Mouse (Mus musculus) forebrain, embryonic 11.5 days (tissue): Measurements from ENCODE around the gene Ttll9. TPM values are rescaled to one million over a fixed set of nuclear protein-coding genes. Genes with fewer than 3 reads are reported as not detected.

Experiments used
- ATAC-seq: fragments of 200-750 bp; cut with Nextera tagmentation; replicated peaks from 2 replicates; pipeline ENCODE4 v1.8.0; 2017; ENCODE audit warnings: moderate TSS enrichment; ENCODE audit not compliant: low FRiP score
- DNase-seq: peaks from one replicate; pipeline ENCODE4 v3.0.0-alpha.2; 2017; ENCODE audit warnings: low spot score
- H3K27ac ChIP-seq: fragments of 300-500 bp; sonication (generic); 2 replicates; pipeline ENCODE4 v1.5.1; 2014; ENCODE audit warnings: low read depth, low read length
- H3K27me3 ChIP-seq: fragments of 300-500 bp; sonication (generic); 2 replicates; pipeline ENCODE4 v1.6.1; 2014; ENCODE audit warnings: mild to moderate bottlenecking, low read length, mixed read lengths; ENCODE audit not compliant: control insufficient read depth, insufficient read depth
- H3K36me3 ChIP-seq: fragments of 300-500 bp; sonication (generic); 2 replicates; pipeline ENCODE4 v1.6.1; 2014; ENCODE audit warnings: mild to moderate bottlenecking, low read length, moderate library complexity, mixed read lengths; ENCODE audit not compliant: control insufficient read depth, insufficient read depth
- H3K4me1 ChIP-seq: fragments of 300-500 bp; sonication (generic); replicated peaks from 2 replicates; pipeline ENCODE4 v1.6.1; 2014; ENCODE audit warnings: low read length, mixed read lengths; ENCODE audit not compliant: control insufficient read depth, insufficient read depth
- H3K4me2 ChIP-seq: fragments of 300-500 bp; sonication (generic); 2 replicates; pipeline ENCODE4 v1.6.1; 2014; ENCODE audit warnings: low read depth, mild to moderate bottlenecking, low read length, moderate library complexity, mixed read lengths; ENCODE audit not compliant: severe bottlenecking
- H3K4me3 ChIP-seq: fragments of 300-500 bp; sonication (generic); 2 replicates; pipeline ENCODE4 v1.5.1; 2014; ENCODE audit warnings: low read depth, low read length
- H3K9ac ChIP-seq: fragments of 300-500 bp; sonication (generic); 2 replicates; pipeline ENCODE4 v1.6.1; 2014; ENCODE audit warnings: low read length
- H3K9me3 ChIP-seq: fragments of 300-500 bp; sonication (generic); 2 replicates; pipeline ENCODE4 v1.6.1; 2016; ENCODE audit warnings: low read length, mixed read lengths; ENCODE audit not compliant: control insufficient read depth
- WGBS: fragments of 180-500 bp; shearing (Covaris S2); extraction: QIAGEN DNeasy Blood & Tissue Kit; methylation state at CpG from one replicate; pipeline ENCODE4 v1.1.7; 2014; 5-methylcytosine and 5-hydroxymethylcytosine counted together
- polyA plus RNA-seq: library from polyadenylated mRNA; unstranded; fragments of >200 nt; fragmentation: Nextera tagmentation; extraction: Ambion mirVana; gene quantifications from 2 replicates; pipeline ENCODE4 v1.2.1, GENCODE M21; 2014

The Ttll9 gene
- polyA plus RNA-seq, 1 experiment from 2014 or later = 1.5 TPM

DNA sequence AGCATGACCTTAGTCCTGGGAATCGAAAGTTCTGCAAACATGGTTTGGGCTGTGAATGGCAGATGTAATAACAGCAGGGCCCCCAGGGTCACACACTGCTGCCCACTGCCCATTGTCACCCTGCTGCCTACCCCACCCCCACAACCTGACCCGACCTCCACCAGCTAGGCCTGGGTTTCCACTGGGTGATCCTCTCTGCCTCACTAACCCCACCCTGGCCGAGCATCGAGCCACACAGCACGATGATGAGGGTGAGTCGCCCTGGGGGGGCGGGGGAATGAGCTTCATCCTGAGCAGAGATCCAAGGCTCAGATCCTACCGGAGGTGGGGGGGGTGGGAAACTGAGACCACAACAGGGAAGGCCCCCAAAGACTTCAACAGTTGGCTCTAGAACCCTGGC is 38.2 kb upstream of the Ttll9 start:
- DNase-seq = no peak
- Histone ChIP-seq H3K4me3 (no peak overlapping the region), H3K9ac (no peak overlapping the region), H3K36me3 (no peaks in the 10 kb centered on the region), H3K4me1 (0 out of 2 replicates have a peak, but pooled peaks cover 2% of the 10 kb centered on the region), H3K4me2 (no peak overlapping the region), H3K27ac (no peak overlapping the region), H3K9me3 (no peaks in the 10 kb centered on the region), H3K27me3 (no peaks in the 10 kb centered on the region)
- 61% methylated on average over 8 of the region's 8 CpGs for WGBS
- no peak for ATAC-seq

DNA sequence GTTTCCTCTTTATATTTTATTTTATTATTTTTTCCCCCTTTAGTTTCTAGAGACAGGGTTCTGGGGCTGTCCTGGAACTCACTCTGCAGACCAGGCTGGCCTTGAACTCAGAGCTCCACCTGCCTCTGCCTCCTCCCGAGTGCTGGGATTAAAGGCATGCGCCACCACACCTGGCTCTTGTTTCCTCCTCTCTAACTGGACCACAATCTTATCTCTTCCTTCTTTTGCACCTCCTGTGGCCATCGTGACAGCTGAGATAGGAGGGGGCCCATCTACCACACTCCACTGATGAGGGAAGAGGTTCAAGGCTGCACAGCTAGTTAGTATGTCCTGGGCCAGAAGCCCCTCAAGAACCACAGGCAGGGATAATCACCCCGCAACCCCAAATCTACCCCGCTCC is 37.7 kb upstream of the Ttll9 start:
- Histone ChIP-seq H3K9me3 (no peaks in the 10 kb centered on the region), H3K4me2 (no peak overlapping the region), H3K27ac (no peak overlapping the region), H3K4me3 (no peak overlapping the region), H3K36me3 (no peaks in the 10 kb centered on the region), H3K4me1 (0 out of 2 replicates have a peak, but pooled peaks cover 2% of the 10 kb centered on the region), H3K9ac (no peak overlapping the region), H3K27me3 (no peaks in the 10 kb centered on the region)
- no peak for ATAC-seq
- 86% methylated on average over 5 of the region's 5 CpGs for WGBS
- DNase-seq = no peak

DNA sequence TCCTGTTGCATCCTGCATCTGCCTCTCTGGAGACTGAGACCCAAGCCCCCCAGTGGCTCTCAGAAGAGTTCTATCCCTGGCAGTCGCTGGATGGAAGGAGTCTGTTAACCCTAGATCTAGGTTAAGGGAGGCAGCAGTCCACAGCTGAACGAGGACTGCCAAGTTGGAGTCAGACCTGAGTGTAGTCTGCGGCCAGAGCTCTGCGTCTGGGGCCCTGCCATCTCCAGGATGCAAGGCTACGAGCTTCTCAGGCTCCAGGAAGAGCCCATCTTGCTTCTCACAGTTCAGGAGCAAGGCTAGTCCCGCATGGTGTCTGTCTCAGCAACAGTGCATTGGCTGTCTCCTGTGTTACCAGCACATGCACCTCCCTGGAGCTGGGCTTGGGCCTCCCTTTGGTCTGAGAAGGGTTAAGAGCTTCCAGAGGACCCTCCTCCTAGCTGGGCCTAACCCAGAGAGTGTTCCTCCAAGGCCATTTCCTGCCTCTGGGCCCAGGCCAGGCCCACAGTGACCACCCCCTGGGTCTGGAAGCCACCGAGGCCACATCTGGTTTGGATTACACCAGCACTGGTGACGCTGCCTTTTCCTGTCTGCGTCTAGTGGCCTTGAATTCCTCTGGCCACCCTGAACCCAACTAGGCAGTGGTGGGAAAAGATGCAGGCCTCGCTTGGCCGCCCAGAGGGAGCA is 37.0 kb upstream of the Ttll9 start:
- DNase-seq (no peak), ATAC-seq (no peak)
- Histone ChIP-seq H3K4me1 (0 out of 2 replicates have a peak, but pooled peaks cover 2% of the 10 kb centered on the region), H3K36me3 (no peaks in the 10 kb centered on the region), H3K9me3 (no peaks in the 10 kb centered on the region), H3K4me2 (no peak overlapping the region), H3K4me3 (no peak overlapping the region), H3K9ac (no peak overlapping the region), H3K27me3 (no peaks in the 10 kb centered on the region), H3K27ac (no peak overlapping the region)
- 69% methylated on average over 11 of the region's 11 CpGs for WGBS

GRCm38 (mm10) chr2:152926896-152927295 is 35.4 kb upstream of the Ttll9 start:
- Histone ChIP-seq H3K4me3 (no peak overlapping the region), H3K4me1 (0 out of 2 replicates have a peak, but pooled peaks cover 2% of the 10 kb centered on the region), H3K9me3 (no peaks in the 10 kb centered on the region), H3K4me2 (no peak overlapping the region), H3K9ac (no peak overlapping the region), H3K27ac (no peak overlapping the region), H3K36me3 (no peaks in the 10 kb centered on the region), H3K27me3 (no peaks in the 10 kb centered on the region)
- WGBS = 82% methylated on average over 9 of the region's 9 CpGs
- no peak for DNase-seq
- no peak for ATAC-seq

- Histone ChIP-seq H3K4me3 (no peak overlapping the region), H3K27ac (no peak overlapping the region), H3K27me3 (no peaks in the 10 kb centered on the region), H3K36me3 (no peaks in the 10 kb centered on the region), H3K4me1 (no peaks in the 10 kb centered on the region), H3K4me2 (no peak overlapping the region), H3K9ac (no peak overlapping the region), H3K9me3 (no peaks in the 10 kb centered on the region)
- DNase-seq (no peak), ATAC-seq (no peak)
- WGBS = 76% methylated on average over 5 of the region's 5 CpGs
Measured at GRCm38 (mm10) chr2:152927371-152927770, 34.9 kb upstream of the Ttll9 start.

- Histone ChIP-seq H3K27me3 (no peaks in the 10 kb centered on the region), H3K27ac (no peak overlapping the region), H3K4me3 (no peak overlapping the region), H3K9ac (no peak overlapping the region), H3K4me1 (no peaks in the 10 kb centered on the region), H3K9me3 (no peaks in the 10 kb centered on the region), H3K4me2 (no peak overlapping the region), H3K36me3 (no peaks in the 10 kb centered on the region)
- DNase-seq (no peak), ATAC-seq (no peak)
- WGBS = 49% methylated on average over 14 of the region's 14 CpGs
Measured at GRCm38 (mm10) chr2:152928219-152928987, 33.9 kb upstream of the Ttll9 start.

DNA sequence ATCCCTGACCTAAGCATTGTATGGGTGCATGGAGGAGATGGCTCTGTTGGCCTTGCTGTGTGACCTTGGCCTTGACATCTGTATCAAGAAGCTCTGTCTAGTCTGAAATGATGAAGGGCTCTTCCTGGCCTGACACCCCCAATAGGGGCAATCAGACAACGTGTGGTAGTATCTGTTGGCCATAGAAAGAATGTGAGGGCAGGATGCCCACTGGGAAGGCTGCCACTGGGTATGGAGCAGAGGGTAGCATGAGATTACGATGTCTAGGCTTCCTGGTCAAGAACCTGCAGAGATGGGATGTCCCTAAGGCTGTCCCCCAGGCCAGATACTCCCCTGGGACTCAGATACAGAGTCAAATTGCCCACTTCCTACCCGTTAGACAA is 33.3 kb upstream of the Ttll9 start:
- H3K27ac ChIP-seq = no peak overlapping the region
- no peak overlapping the region for H3K4me3 ChIP-seq
- ATAC-seq = no peak
- H3K4me2 ChIP-seq = no peak overlapping the region
- H3K36me3 ChIP-seq = no peaks in the 10 kb centered on the region
- WGBS = 66% methylated on average over 3 of the region's 3 CpGs
- no peaks in the 10 kb centered on the region for H3K4me1 ChIP-seq
- no peaks in the 10 kb centered on the region for H3K9me3 ChIP-seq
- no peak for DNase-seq
- H3K27me3 ChIP-seq = no peaks in the 10 kb centered on the region
- H3K9ac ChIP-seq = no peak overlapping the region

- H3K36me3 ChIP-seq = no peaks in the 10 kb centered on the region
- ATAC-seq = no peak
- no peak for DNase-seq
- H3K27ac ChIP-seq = no peak overlapping the region
- no peak overlapping the region for H3K4me2 ChIP-seq
- H3K4me3 ChIP-seq = no peak overlapping the region
- H3K9ac ChIP-seq = no peak overlapping the region
- H3K9me3 ChIP-seq = no peaks in the 10 kb centered on the region
- H3K27me3 ChIP-seq = no peaks in the 10 kb centered on the region
- H3K4me1 ChIP-seq = no peaks in the 10 kb centered on the region
- 36% methylated on average over 2 of the region's 2 CpGs for WGBS
Measured at GRCm38 (mm10) chr2:152930276-152930675, 32.0 kb upstream of the Ttll9 start.
